Mouse (Mus musculus): Measurements from ENCODE around the gene Med4. TPM values are rescaled to one million over a fixed set of nuclear protein-coding genes. Genes with fewer than 3 reads are reported as not detected.

Med4 gene
- polyA plus RNA-seq, 1 experiment from 2014 or later: 47.5 TPM

GRCm38 (mm10) chr14:73483516-73484229 lies 26.2 kb upstream of the Med4 start:
- Histone ChIP-seq H3K36me3 (ENCODE audit: control insufficient read depth, insufficient read depth, low read length) (no peaks in the 10 kb centered on the region), H3K9ac (ENCODE audit: low read length) (no peak overlapping the region), H3K4me2 (ENCODE audit: low read length) (no peak overlapping the region), H3K27me3 (ENCODE audit: control insufficient read depth, insufficient read depth, low read length) (no peaks in the 10 kb centered on the region), H3K9me3 (ENCODE audit: control insufficient read depth, low read length) (no peaks in the 10 kb centered on the region), H3K4me1 (ENCODE audit: control insufficient read depth in 2 of 2, insufficient read depth in 2 of 2, low read length in 2 of 2) (peaks cover 0 to 7% of the 10 kb centered on the region in 2 experiments; a peak in 2 of 4 replicates), H3K4me3 (ENCODE audit: control insufficient read depth in 1 of 2, insufficient read depth in 1 of 2, low read depth in 1 of 2, low read length in 2 of 2) (no peak overlapping the region), H3K27ac (replicated peaks in 1 of 2; ENCODE audit: control insufficient read depth in 1 of 2, insufficient read depth in 1 of 2, low read depth in 2 of 2, low read length in 2 of 2) (no peak overlapping the region)
- 76% methylated on average over 5 of the region's 5 CpGs for WGBS
- no peak; the same call in 1 of the 2 replicates for ATAC-seq (ENCODE audit: insufficient number of reproducible peaks, insufficient read depth, low FRiP score, low read depth)

GRCm38 (mm10) chr14:73484366-73485110 lies 25.3 kb upstream of the Med4 start:
- Histone ChIP-seq H3K27ac (replicated peaks in 1 of 2; ENCODE audit: control insufficient read depth in 1 of 2, insufficient read depth in 1 of 2, low read depth in 2 of 2, low read length in 2 of 2) (no peak overlapping the region), H3K27me3 (ENCODE audit: control insufficient read depth, insufficient read depth, low read length) (no peaks in the 10 kb centered on the region), H3K4me1 (ENCODE audit: control insufficient read depth in 2 of 2, insufficient read depth in 2 of 2, low read length in 2 of 2) (peaks cover 0 to 7% of the 10 kb centered on the region in 2 experiments; a peak in 2 of 4 replicates), H3K4me2 (ENCODE audit: low read length) (no peak overlapping the region), H3K4me3 (ENCODE audit: control insufficient read depth in 1 of 2, insufficient read depth in 1 of 2, low read depth in 1 of 2, low read length in 2 of 2) (no peak overlapping the region), H3K36me3 (ENCODE audit: control insufficient read depth, insufficient read depth, low read length) (no peaks in the 10 kb centered on the region), H3K9ac (ENCODE audit: low read length) (no peak overlapping the region), H3K9me3 (ENCODE audit: control insufficient read depth, low read length) (no peaks in the 10 kb centered on the region)
- no peak for ATAC-seq (ENCODE audit: insufficient number of reproducible peaks, insufficient read depth, low FRiP score, low read depth)
- 72% methylated on average over 3 of the region's 3 CpGs for WGBS

GRCm38 (mm10) chr14:73486641-73487040 lies 23.2 kb upstream of the Med4 start:
- Histone ChIP-seq H3K4me2 (ENCODE audit: low read length) (no peak overlapping the region), H3K4me3 (ENCODE audit: control insufficient read depth in 1 of 2, insufficient read depth in 1 of 2, low read depth in 1 of 2, low read length in 2 of 2) (no peak overlapping the region), H3K9me3 (ENCODE audit: control insufficient read depth, low read length) (no peaks in the 10 kb centered on the region), H3K27me3 (ENCODE audit: control insufficient read depth, insufficient read depth, low read length) (no peaks in the 10 kb centered on the region), H3K9ac (ENCODE audit: low read length) (no peak overlapping the region), H3K27ac (replicated peaks in 1 of 2; ENCODE audit: control insufficient read depth in 1 of 2, insufficient read depth in 1 of 2, low read depth in 2 of 2, low read length in 2 of 2) (no peak overlapping the region), H3K4me1 (ENCODE audit: control insufficient read depth in 2 of 2, insufficient read depth in 2 of 2, low read length in 2 of 2) (peaks cover 0 to 5% of the 10 kb centered on the region in 2 experiments; a peak in 1 of 4 replicates), H3K36me3 (ENCODE audit: control insufficient read depth, insufficient read depth, low read length) (no peaks in the 10 kb centered on the region)
- no peak; the same call in 1 of the 2 replicates for ATAC-seq (ENCODE audit: insufficient number of reproducible peaks, insufficient read depth, low FRiP score, low read depth)
- WGBS: 30% methylated on average over 5 of the region's 5 CpGs

- 90% methylated on average over 6 of the region's 6 CpGs for WGBS
- no peaks in the 10 kb centered on the region for H3K9me3 ChIP-seq (ENCODE audit: control insufficient read depth, low read length)
- no peaks in the 10 kb centered on the region for H3K27me3 ChIP-seq (ENCODE audit: control insufficient read depth, insufficient read depth, low read length)
- peaks cover 2 to 5% of the 10 kb centered on the region in 2 experiments for H3K4me1 ChIP-seq (ENCODE audit: control insufficient read depth in 2 of 2, insufficient read depth in 2 of 2, low read length in 2 of 2)
- no peak overlapping the region for H3K27ac ChIP-seq (replicated peaks in 1 of 2; ENCODE audit: control insufficient read depth in 1 of 2, insufficient read depth in 1 of 2, low read depth in 2 of 2, low read length in 2 of 2)
- H3K9ac ChIP-seq (ENCODE audit: low read length): no peak overlapping the region
- no peak overlapping the region for H3K4me3 ChIP-seq (ENCODE audit: control insufficient read depth in 1 of 2, insufficient read depth in 1 of 2, low read depth in 1 of 2, low read length in 2 of 2)
- no peak for ATAC-seq (ENCODE audit: insufficient number of reproducible peaks, insufficient read depth, low FRiP score, low read depth)
- no peak overlapping the region for H3K4me2 ChIP-seq (ENCODE audit: low read length)
- no peaks in the 10 kb centered on the region for H3K36me3 ChIP-seq (ENCODE audit: control insufficient read depth, insufficient read depth, low read length)
These were observed 16.5 kb upstream of the Med4 start for GRCm38 (mm10) chr14:73493356-73493755.

- H3K9ac ChIP-seq (ENCODE audit: low read length): no peak overlapping the region
- no peaks in the 10 kb centered on the region for H3K36me3 ChIP-seq (ENCODE audit: control insufficient read depth, insufficient read depth, low read length)
- no peak overlapping the region for H3K27ac ChIP-seq (replicated peaks in 1 of 2; ENCODE audit: control insufficient read depth in 1 of 2, insufficient read depth in 1 of 2, low read depth in 2 of 2, low read length in 2 of 2)
- no peaks in the 10 kb centered on the region for H3K9me3 ChIP-seq (ENCODE audit: control insufficient read depth, low read length)
- H3K4me3 ChIP-seq (ENCODE audit: control insufficient read depth in 1 of 2, insufficient read depth in 1 of 2, low read depth in 1 of 2, low read length in 2 of 2): no peak overlapping the region
- no peaks in the 10 kb centered on the region for H3K27me3 ChIP-seq (ENCODE audit: control insufficient read depth, insufficient read depth, low read length)
- H3K4me2 ChIP-seq (ENCODE audit: low read length): no peak overlapping the region
- no peak; the same call in 1 of the 2 replicates for ATAC-seq (ENCODE audit: insufficient number of reproducible peaks, insufficient read depth, low FRiP score, low read depth)
- WGBS: 54% methylated on average over 6 of the region's 6 CpGs
- H3K4me1 ChIP-seq (ENCODE audit: control insufficient read depth in 2 of 2, insufficient read depth in 2 of 2, low read length in 2 of 2): peaks cover 2 to 5% of the 10 kb centered on the region in 2 experiments
These were observed 15.7 kb upstream of the Med4 start for GRCm38 (mm10) chr14:73494122-73494521.

- Histone ChIP-seq H3K4me2 (ENCODE audit: low read length) (no peak overlapping the region), H3K4me1 (ENCODE audit: control insufficient read depth in 2 of 2, insufficient read depth in 2 of 2, low read length in 2 of 2) (peaks cover 2 to 5% of the 10 kb centered on the region in 2 experiments), H3K9ac (ENCODE audit: low read length) (no peak overlapping the region), H3K36me3 (ENCODE audit: control insufficient read depth, insufficient read depth, low read length) (no peaks in the 10 kb centered on the region), H3K9me3 (ENCODE audit: control insufficient read depth, low read length) (no peaks in the 10 kb centered on the region), H3K27ac (replicated peaks in 1 of 2; ENCODE audit: control insufficient read depth in 1 of 2, insufficient read depth in 1 of 2, low read depth in 2 of 2, low read length in 2 of 2) (no peak overlapping the region), H3K27me3 (ENCODE audit: control insufficient read depth, insufficient read depth, low read length) (no peaks in the 10 kb centered on the region), H3K4me3 (ENCODE audit: control insufficient read depth in 1 of 2, insufficient read depth in 1 of 2, low read depth in 1 of 2, low read length in 2 of 2) (no peak overlapping the region)
- 64% methylated on average over 7 of the region's 7 CpGs for WGBS
- ATAC-seq (ENCODE audit: insufficient number of reproducible peaks, insufficient read depth, low FRiP score, low read depth): no peak
These were observed 14.1 kb upstream of the Med4 start for GRCm38 (mm10) chr14:73495753-73496152.

- Histone ChIP-seq H3K4me1 (ENCODE audit: control insufficient read depth in 2 of 2, insufficient read depth in 2 of 2, low read length in 2 of 2) (peaks cover 12% of the 10 kb centered on the region in 2 experiments), H3K27ac (replicated peaks in 1 of 2; ENCODE audit: control insufficient read depth in 1 of 2, insufficient read depth in 1 of 2, low read depth in 2 of 2, low read length in 2 of 2) (no peak overlapping the region), H3K27me3 (ENCODE audit: control insufficient read depth, insufficient read depth, low read length) (no peaks in the 10 kb centered on the region), H3K4me2 (ENCODE audit: low read length) (no peak overlapping the region), H3K9me3 (ENCODE audit: control insufficient read depth, low read length) (no peaks in the 10 kb centered on the region), H3K4me3 (ENCODE audit: control insufficient read depth in 1 of 2, insufficient read depth in 1 of 2, low read depth in 1 of 2, low read length in 2 of 2) (no peak overlapping the region), H3K36me3 (ENCODE audit: control insufficient read depth, insufficient read depth, low read length) (no peaks in the 10 kb centered on the region), H3K9ac (ENCODE audit: low read length) (no peak overlapping the region)
- ATAC-seq (ENCODE audit: insufficient number of reproducible peaks, insufficient read depth, low FRiP score, low read depth): no peak
- WGBS: 89% methylated on average over 9 of the region's 9 CpGs
These were observed 8.5 kb upstream of the Med4 start for GRCm38 (mm10) chr14:73501283-73501682.

Data from heart, embryonic 14.5 days (tissue).